8 mouse cellular contexts compared by ENCODE assay signal in genomic region chr3:133543101-133544020, GRCm38 (mm10). TPM values are rescaled to one million over a fixed set of nuclear protein-coding genes. Genes with fewer than 3 reads are reported as not detected.
A peak's percentile ranks its signal among the peaks of the same experiment; 100 is the strongest.
DNase-seq lines count a peak whose midpoint lies in the region; TF ChIP-seq lines count a peak whose summit lies in the region.

No protein-coding gene starts in this region.

- TF ChIP-seq POLR2A in spleen, adult 2 months (IDR thresholded peaks at IDR 0.05; ENCODE audit: low read depth, low read length) = no peak
- no peak for TF ChIP-seq POLR2A in liver, adult 2 months (IDR thresholded peaks at IDR 0.05; ENCODE audit: extremely low read depth, insufficient read depth, low read length)
- TF ChIP-seq POLR2A in myocyte (IDR thresholded peaks at IDR 0.05; ENCODE audit: insufficient read length, low read depth) = no peak

- peak overlapping the region; percentile 87 for H3K9ac ChIP-seq in liver, adult 2 months (ENCODE audit: low read depth, low read length)

- peak overlapping the region; percentile 96 for H3K4me2 ChIP-seq in myocyte (ENCODE audit: low read depth)

- DNase-seq in spleen, adult 2 months (ENCODE audit: low read depth in 1 of 2, low spot score in 2 of 2) = peak in 1 of 2 experiments; percentile 17
- no peak for DNase-seq in spleen, postnatal 14 days (ENCODE audit: low spot score in 2 of 2)
- peak; percentile 10 for DNase-seq in cerebellum, adult 8-10 months
- peak; percentile 32 to 48 for DNase-seq in frontal cortex, postnatal 10 days (ENCODE audit: low spot score in 2 of 2)
- DNase-seq in kidney, adult 18-20 months = peak; percentile 49
- DNase-seq in liver, adult 2 months (ENCODE audit: extremely low read depth, low read depth, low spot score) = no peak
- DNase-seq in thymus, postnatal 0 days (ENCODE audit: low spot score) = peak; percentile 25

- no peaks in the 10 kb centered on the region for H3K27me3 ChIP-seq in spleen, adult 2 months (ENCODE audit: control insufficient read depth, insufficient read depth, low read length)
- H3K27me3 ChIP-seq in liver, adult 2 months (ENCODE audit: control insufficient read depth, insufficient read depth, low read length) = no peaks in the 10 kb centered on the region
- H3K27me3 ChIP-seq in myocyte (ENCODE audit: control insufficient read depth, insufficient read depth, insufficient read length) = no peaks in the 10 kb centered on the region

- H3K4me1 ChIP-seq in spleen, adult 2 months (ENCODE audit: control insufficient read depth, insufficient read depth, insufficient read length) = peaks cover 2% of the 10 kb centered on the region
- peaks cover 8% of the 10 kb centered on the region for H3K4me1 ChIP-seq in liver, adult 2 months (ENCODE audit: control insufficient read depth, insufficient read depth, low read length)

- H3K27ac ChIP-seq in spleen, adult 2 months (ENCODE audit: insufficient read depth, low read length) = peak overlapping the region; percentile 88
- H3K27ac ChIP-seq in liver, adult 2 months (replicated peaks; ENCODE audit: insufficient read depth, low read depth, low read length) = peak overlapping the region; percentile 71

- TF ChIP-seq CTCF in spleen, adult 2 months (IDR thresholded peaks at IDR 0.05; ENCODE audit: extremely low read depth, insufficient read depth, insufficient read length, insufficient replicate concordance) = no peak
- no peak for TF ChIP-seq CTCF in liver, adult 2 months (IDR thresholded peaks at IDR 0.05; ENCODE audit: low read depth, low read length)

- H3K36me3 ChIP-seq in spleen, adult 2 months (ENCODE audit: control insufficient read depth, insufficient read depth, low read length) = no peaks in the 10 kb centered on the region
- no peaks in the 10 kb centered on the region for H3K36me3 ChIP-seq in liver, adult 2 months (ENCODE audit: control insufficient read depth, insufficient read depth, low read length)
- no peaks in the 10 kb centered on the region for H3K36me3 ChIP-seq in myocyte (ENCODE audit: control insufficient read depth, insufficient read depth)

- H3K79me2 ChIP-seq in liver, adult 2 months (ENCODE audit: control insufficient read depth, insufficient read depth, low read length) = peaks cover 10% of the 10 kb centered on the region
- H3K79me2 ChIP-seq in myocyte (ENCODE audit: control insufficient read depth, insufficient read depth) = peaks cover 49% of the 10 kb centered on the region

- WGBS in spleen, adult 2 months = 2% methylated on average over 21 of the region's 21 CpGs
- under 1% methylated on average over 21 of the region's 21 CpGs for WGBS in liver, adult 2 months

- peak overlapping the region; percentile 99 for H3K4me3 ChIP-seq in spleen, adult 2 months (ENCODE audit: extremely low read depth, insufficient read depth, insufficient read length)
- H3K4me3 ChIP-seq in liver, adult 2 months (ENCODE audit: insufficient read depth, low read depth, low read length) = peak overlapping the region; percentile 81
- H3K4me3 ChIP-seq in myocyte = peak overlapping the region; percentile 97

- peak overlapping the region; percentile 99 for H3ac ChIP-seq in myocyte (ENCODE audit: control insufficient read depth, insufficient read length)

TF ChIP-seq in myocyte, 11 proteins besides CTCF, POLR2A, EP300 and RAD21:
- TF ChIP-seq E2F4 (IDR thresholded peaks at IDR 0.05; ENCODE audit: insufficient read depth) = no peak
- no peak for TF ChIP-seq MYOG (IDR thresholded peaks at IDR 0.05; ENCODE audit: control insufficient read depth in 1 of 3, insufficient read depth in 1 of 3, insufficient read length in 2 of 3, low read depth in 2 of 3)
- TF ChIP-seq SRF (IDR thresholded peaks at IDR 0.05; ENCODE audit: control insufficient read depth, insufficient read length, low read depth) = no peak
- no peak for TF ChIP-seq TCF3 (IDR thresholded peaks at IDR 0.05; ENCODE audit: insufficient read length, low read depth)
- no peak for TF ChIP-seq POLR2AphosphoS2 (IDR thresholded peaks at IDR 0.05; ENCODE audit: insufficient read length, low read depth)
- no peak for TF ChIP-seq USF1 (IDR thresholded peaks at IDR 0.05; ENCODE audit: low read depth)
- no peak for TF ChIP-seq MYOD1 (IDR thresholded peaks at IDR 0.05; ENCODE audit: control insufficient read depth in 1 of 3, insufficient read length in 2 of 3, low read depth in 2 of 3)
- no peak for TF ChIP-seq MAX (IDR thresholded peaks at IDR 0.05; ENCODE audit: low read depth)
- TF ChIP-seq TCF12 (IDR thresholded peaks at IDR 0.05; ENCODE audit: insufficient read depth, poor library complexity, severe bottlenecking) = no peak
- no peak for TF ChIP-seq CEBPB (IDR thresholded peaks at IDR 0.05; ENCODE audit: insufficient read depth, poor library complexity, severe bottlenecking)
- no peak for TF ChIP-seq REST (IDR thresholded peaks at IDR 0.05; ENCODE audit: insufficient read depth, insufficient read length)
TF ChIP-seq in myocyte: peak in this region for 0.

RNA-seq across cellular contexts. Expression of gene Tet2, which starts 1.6 kb away (rescaled TPM):
- 10.5 and 13.1 TPM in 2 replicates for polyA plus RNA-seq in spleen, adult 2 months (2012; rRNA removed)
- 12.1 and 12.3 TPM in 2 replicates for total RNA-seq in liver, adult 2 months (2014; rRNA removed)
- 5.8 and 8.2 TPM in 2 replicates for polyA plus RNA-seq in liver, adult 2 months (2012; rRNA removed)
- 2.9 TPM for polyA plus RNA-seq in myocyte (2012; fragmentation: generic; extraction: Trizol)
- polyA plus RNA-seq in thymus, postnatal 0 days (2015; fragmentation: Nextera tagmentation; extraction: Ambion mirVana) = 6.2 and 10.4 TPM in 2 replicates

Comparison
In these comparisons a context has a peak if more than half of its experiments do, and no peak if none do; other contexts are left out.
1. DNase-seq: peak in cerebellum, adult 8-10 months (single experiment), frontal cortex, postnatal 10 days (2 of 2), kidney, adult 18-20 months (single experiment) and thymus, postnatal 0 days (single experiment); none in spleen, postnatal 14 days (0 of 2) and liver, adult 2 months (single experiment).
2. Peak in every context shown above with its lines, with median percentiles within 50 percentile points of each other: H3K4me3 ChIP-seq.